8 mouse cellular contexts compared by ENCODE assay signal in genomic region chr6:136661706-136662016, GRCm38 (mm10). TPM values are rescaled to one million over a fixed set of nuclear protein-coding genes. Genes with fewer than 3 reads are reported as not detected.
DNase-seq lines count a peak whose midpoint lies in the region; ATAC-seq and TF ChIP-seq lines count a peak whose summit lies in the region.

TSS of gene Plbd1 (minus strand) at chr6:136661928.

- H3K4me1 ChIP-seq in liver, adult 2 months (ENCODE audit: control insufficient read depth, insufficient read depth, low read length): peaks cover 3% of the 10 kb centered on the region; the same call in 1 of the 2 replicates
- peaks cover 10% of the 10 kb centered on the region for H3K4me1 ChIP-seq in forebrain, embryonic 13.5 days
- peaks cover 10% of the 10 kb centered on the region for H3K4me1 ChIP-seq in limb, embryonic 10.5 days
- peaks cover 7% of the 10 kb centered on the region; the same call in 1 of the 2 replicates for H3K4me1 ChIP-seq in midbrain, embryonic 11.5 days (ENCODE audit: control insufficient read depth, insufficient read depth, low read length)

- H3K36me3 ChIP-seq in liver, adult 2 months (ENCODE audit: control insufficient read depth, insufficient read depth, low read length): no peaks in the 10 kb centered on the region
- H3K36me3 ChIP-seq in forebrain, embryonic 13.5 days (ENCODE audit: poor library complexity, severe bottlenecking): no peaks in the 10 kb centered on the region
- H3K36me3 ChIP-seq in limb, embryonic 10.5 days: no peaks in the 10 kb centered on the region
- no peaks in the 10 kb centered on the region for H3K36me3 ChIP-seq in midbrain, embryonic 11.5 days (ENCODE audit: control insufficient read depth, insufficient read depth, low read length)

- H3K27me3 ChIP-seq in liver, adult 2 months (ENCODE audit: control insufficient read depth, insufficient read depth, low read length): no peaks in the 10 kb centered on the region
- H3K27me3 ChIP-seq in forebrain, embryonic 13.5 days: peaks cover 40% of the 10 kb centered on the region
- peaks cover 45% of the 10 kb centered on the region for H3K27me3 ChIP-seq in limb, embryonic 10.5 days (ENCODE audit: low read depth, poor library complexity, severe bottlenecking)
- H3K27me3 ChIP-seq in midbrain, embryonic 11.5 days (ENCODE audit: control insufficient read depth, insufficient read depth, low read length): peaks cover 18% of the 10 kb centered on the region

- peak; percentile 73 for DNase-seq in liver, adult 2 months (ENCODE audit: extremely low read depth, low read depth, low spot score)
- DNase-seq in liver: no peak
- peak; percentile 67 to 74 for DNase-seq in heart, postnatal 36 days
- DNase-seq in limb, embryonic 10.5 days (ENCODE audit: low spot score): peak; percentile 65
- DNase-seq in midbrain, embryonic 11.5 days (ENCODE audit: low spot score, missing footprints): peak; percentile 92
- DNase-seq in testis, postnatal 10 days (ENCODE audit: low spot score): peak; percentile 68
- no peak for DNase-seq in natural killer cell, adult 2 months (ENCODE audit: low spot score in 2 of 2)

- peak within 1 kb of the TSS; percentile 72 for H3K27ac ChIP-seq in liver, adult 2 months (replicated peaks; ENCODE audit: insufficient read depth, low read depth, low read length)
- H3K27ac ChIP-seq in forebrain, embryonic 13.5 days: no peak within 1 kb of the TSS
- H3K27ac ChIP-seq in limb, embryonic 10.5 days: peak within 1 kb of the TSS; percentile 59; the same call in 1 of the 2 replicates
- no peak within 1 kb of the TSS for H3K27ac ChIP-seq in midbrain, embryonic 11.5 days (ENCODE audit: low read depth, low read length)

- TF ChIP-seq CTCF in liver, adult 2 months (IDR thresholded peaks at IDR 0.05; ENCODE audit: low read depth, low read length): peak; percentile 19; the same call in 1 of the 2 replicates

- no peak for TF ChIP-seq POLR2A in liver, adult 2 months (IDR thresholded peaks at IDR 0.05; ENCODE audit: extremely low read depth, insufficient read depth, low read length)

- peak within 1 kb of the TSS; percentile 53 for H3K4me3 ChIP-seq in liver, adult 2 months (ENCODE audit: insufficient read depth, low read depth, low read length)
- H3K4me3 ChIP-seq in forebrain, embryonic 13.5 days: peak within 1 kb of the TSS; percentile 34
- H3K4me3 ChIP-seq in limb, embryonic 10.5 days: peak within 1 kb of the TSS; percentile 56
- H3K4me3 ChIP-seq in midbrain, embryonic 11.5 days (ENCODE audit: low read depth, low read length): peak within 1 kb of the TSS; percentile 33

- peak within 1 kb of the TSS; percentile 60 for H3K4me2 ChIP-seq in forebrain, embryonic 13.5 days
- peak within 1 kb of the TSS; percentile 71 for H3K4me2 ChIP-seq in midbrain, embryonic 11.5 days

- peak within 1 kb of the TSS; percentile 68 for H3K9ac ChIP-seq in liver, adult 2 months (ENCODE audit: low read depth, low read length)
- H3K9ac ChIP-seq in forebrain, embryonic 13.5 days: peak within 1 kb of the TSS; percentile 48; the same call in 1 of the 2 replicates
- peak within 1 kb of the TSS; percentile 56 for H3K9ac ChIP-seq in midbrain, embryonic 11.5 days (ENCODE audit: low read length)

- no peaks in the 10 kb centered on the region; the same call in 1 of the 2 replicates for H3K79me2 ChIP-seq in liver, adult 2 months (ENCODE audit: control insufficient read depth, insufficient read depth, low read length)

- 0 out of 2 replicates have a peak, but pooled peaks have one; percentile 27 for ATAC-seq in forebrain, embryonic 13.5 days
- ATAC-seq in midbrain, embryonic 11.5 days (ENCODE audit: low FRiP score): peak; percentile 58

- WGBS in liver, adult 2 months: 4% methylated on average over 19 of the region's 19 CpGs
- WGBS in forebrain, embryonic 13.5 days: 1% methylated on average over 19 of the region's 19 CpGs
- under 1% methylated on average over 19 of the region's 19 CpGs for WGBS in limb, embryonic 10.5 days
- under 1% methylated on average over 19 of the region's 19 CpGs for WGBS in midbrain, embryonic 11.5 days

- H3K9me3 ChIP-seq in forebrain, embryonic 13.5 days (replicated peaks): no peaks in the 10 kb centered on the region
- no peaks in the 10 kb centered on the region for H3K9me3 ChIP-seq in limb, embryonic 10.5 days (replicated peaks)
- H3K9me3 ChIP-seq in midbrain, embryonic 11.5 days (ENCODE audit: control insufficient read depth, low read length): no peaks in the 10 kb centered on the region

- intact Hi-C loops in heart, postnatal 36 days (cut with DNase I): no loop called here

RNA-seq across cellular contexts. Expression of gene Plbd1, which starts in this region (rescaled TPM):
- 30.5 and 53.5 TPM in 2 replicates for total RNA-seq in liver, adult 2 months (2014; rRNA removed)
- 27.5 and 31.4 TPM in 2 replicates for polyA plus RNA-seq in liver, adult 2 months (2012; rRNA removed)
- 0.28 and 0.33 TPM in 2 replicates for polyA plus RNA-seq in forebrain, embryonic 13.5 days (2015; fragmentation: Nextera tagmentation; extraction: Ambion mirVana)
- 10 to 100 TPM; 46.5 TPM for total RNA-seq in heart, postnatal 36 days (2021)
- polyA plus RNA-seq in limb, embryonic 10.5 days (2016; fragmentation: Nextera tagmentation; extraction: Ambion mirVana): 0.63 and 1.4 TPM in 2 replicates
- polyA plus RNA-seq in midbrain, embryonic 11.5 days (2014; fragmentation: Nextera tagmentation; extraction: Ambion mirVana): 0.84 and 1.4 TPM in 2 replicates

Comparison
In these comparisons a context has a peak if more than half of its experiments do, and no peak if none do; other contexts are left out.
1. RNA of gene Plbd1 (polyA plus RNA-seq): 27.5 to 31.4 TPM in liver, adult 2 months; 0.84 to 1.4 TPM in midbrain, embryonic 11.5 days, 0.63 to 1.4 TPM in limb, embryonic 10.5 days and 0.28 to 0.33 TPM in forebrain, embryonic 13.5 days; every median in the first group is over 10 times any median in the second.
2. DNase-seq: peak in liver, adult 2 months (single experiment), heart, postnatal 36 days (2 of 2), limb, embryonic 10.5 days (single experiment), midbrain, embryonic 11.5 days (single experiment) and testis, postnatal 10 days (single experiment); none in liver (single experiment) and natural killer cell, adult 2 months (0 of 2).
3. Peak in ATAC-seq, H3K4me3 ChIP-seq, H3K9ac ChIP-seq and H3K4me2 ChIP-seq in forebrain, embryonic 13.5 days; RNA of the gene not detected or under 1 TPM.
4. H3K27ac ChIP-seq: peak in liver, adult 2 months (single experiment) and limb, embryonic 10.5 days (single experiment); none in forebrain, embryonic 13.5 days (single experiment) and midbrain, embryonic 11.5 days (single experiment).
5. Peak in every context shown above with its lines, with median percentiles within 50 percentile points of each other: H3K4me3 ChIP-seq and H3K9ac ChIP-seq.